Mouse (Mus musculus) MEL (cell line): ENCODE results near the gene Mmp21. TPM values are rescaled to one million over a fixed set of nuclear protein-coding genes. Genes with fewer than 3 reads are reported as not detected.

Source experiments
- DNase-seq: peaks from one replicate; pipeline ENCODE4 v3.0.0; 2011; ENCODE audit warnings: low read depth, low spot score
- H3K27ac ChIP-seq: 2 replicates; pipeline ENCODE4 v1.5.1; 2012; ENCODE audit warnings: low read depth, mild to moderate bottlenecking, control low read depth, low read length, moderate library complexity; ENCODE audit not compliant: control insufficient read depth
- H3K27me3 ChIP-seq, 2 experiments: fragments of 150-350 bp in 1 of 2; sonication (generic) in 1 of 2; 2 replicates each; pipeline ENCODE4 v1.6.1; 2012; ENCODE audit warnings: low read length in 2 of 2, mild to moderate bottlenecking in 2 of 2, improper control_type of control experiment in 1 of 2, moderate library complexity in 1 of 2; ENCODE audit not compliant: insufficient read depth in 2 of 2, control insufficient read depth in 1 of 2
- H3K36me3 ChIP-seq, 2 experiments: 2 replicates each; pipeline ENCODE4 v1.6.1; 2012 to 2014; ENCODE audit warnings: low read length in 2 of 2, improper control_type of control experiment in 1 of 2, inconsistent platforms in 1 of 2, mild to moderate bottlenecking in 1 of 2; ENCODE audit not compliant: insufficient read depth in 2 of 2, control insufficient read depth in 1 of 2
- H3K4me1 ChIP-seq, 2 experiments: fragments of 150-350 bp in 1 of 2; sonication (generic) in 1 of 2; 2 replicates each; pipeline ENCODE4 v1.6.1; 2012; ENCODE audit warnings: low read length in 2 of 2, improper control_type of control experiment in 1 of 2, mild to moderate bottlenecking in 1 of 2; ENCODE audit not compliant: insufficient read depth in 2 of 2, control insufficient read depth in 1 of 2
- H3K4me3 ChIP-seq, 2 experiments: fragments of 150-350 bp in 1 of 2; sonication (generic) in 1 of 2; 2 replicates each; pipeline ENCODE4 v1.5.1; 2012; ENCODE audit warnings: low read depth in 2 of 2, low read length in 2 of 2, mild to moderate bottlenecking in 2 of 2, moderate library complexity in 2 of 2, control low read depth in 1 of 2, improper control_type of control experiment in 1 of 2; ENCODE audit not compliant: control insufficient read depth in 1 of 2, insufficient read depth in 1 of 2
- H3K79me2 ChIP-seq: 2 replicates; pipeline ENCODE4 v1.6.1; 2012; ENCODE audit warnings: mild to moderate bottlenecking, low read length, moderate library complexity; ENCODE audit not compliant: control insufficient read depth, poor library complexity, insufficient read depth
- H3K9ac ChIP-seq: 2 replicates; pipeline ENCODE4 v1.6.1; 2012; ENCODE audit warnings: low read depth, mild to moderate bottlenecking, control low read depth, low read length, moderate library complexity; ENCODE audit not compliant: control insufficient read depth, poor library complexity, severe bottlenecking
- H3K9me3 ChIP-seq: fragments of 150-350 bp; sonication (generic); replicated peaks from 2 replicates; pipeline ENCODE4 v1.6.1; 2012; ENCODE audit warnings: mild to moderate bottlenecking, low read length, improper control_type of control experiment, moderate library complexity; ENCODE audit not compliant: insufficient read depth
- BHLHE40 ChIP-seq: IDR thresholded peaks from 2 replicates; pipeline ENCODE4 v1.6.1; 2012; ENCODE audit warnings: low read depth, mild to moderate bottlenecking, inconsistent platforms, low read length, improper control_type of control experiment, borderline replicate concordance
- CTCF ChIP-seq, 3 experiments: IDR thresholded peaks in 2 of 3; conservative IDR thresholded peaks in 1 of 3; 2 replicates each; pipeline ENCODE4 v1.5.1; 2011 to 2012; ENCODE audit warnings: low read length in 3 of 3, low read depth in 2 of 3, mild to moderate bottlenecking in 2 of 3, improper control_type of control experiment in 1 of 3, inconsistent platforms in 1 of 3, mixed read lengths in 1 of 3, moderate library complexity in 1 of 3; ENCODE audit not compliant: control insufficient read depth in 1 of 3, insufficient read depth in 1 of 3, poor library complexity in 1 of 3, severe bottlenecking in 1 of 3
- E2F4 ChIP-seq: IDR thresholded peaks from 2 replicates; pipeline ENCODE4 v1.6.1; 2011; ENCODE audit warnings: low read depth, low read length, improper control_type of control experiment, borderline replicate concordance
- ELF1 ChIP-seq: IDR thresholded peaks from 2 replicates; pipeline ENCODE4 v1.6.1; 2014; ENCODE audit warnings: low read depth, mild to moderate bottlenecking, inconsistent platforms, low read length, improper control_type of control experiment, moderate library complexity
- EP300 ChIP-seq, 2 experiments: IDR thresholded peaks; 2 replicates each; pipeline ENCODE4 v1.6.1; 2011; ENCODE audit warnings: improper control_type of control experiment in 2 of 2, low read length in 2 of 2, low read depth in 1 of 2, mild to moderate bottlenecking in 1 of 2
- ETS1 ChIP-seq: IDR thresholded peaks from 2 replicates; pipeline ENCODE4 v1.6.1; 2012; ENCODE audit warnings: low read depth, mild to moderate bottlenecking, inconsistent platforms, low read length, improper control_type of control experiment, moderate library complexity
- JUND ChIP-seq: IDR thresholded peaks from 2 replicates; pipeline ENCODE4 v1.6.1; 2011; ENCODE audit warnings: low read depth, mild to moderate bottlenecking, improper control_type of control experiment, low read length
- KAT2A ChIP-seq: conservative IDR thresholded peaks from 2 replicates; pipeline ENCODE4 v1.6.1; 2012; ENCODE audit warnings: low read depth, low read length, improper control_type of control experiment, inconsistent platforms
- MAZ ChIP-seq: IDR thresholded peaks from 2 replicates; pipeline ENCODE4 v1.6.1; 2012; ENCODE audit warnings: low read depth, mild to moderate bottlenecking, inconsistent platforms, low read length, improper control_type of control experiment
- MXI1 ChIP-seq: IDR thresholded peaks from 2 replicates; pipeline ENCODE4 v1.6.1; 2011; ENCODE audit warnings: mild to moderate bottlenecking, low read depth, low read length, improper control_type of control experiment
- MYB ChIP-seq: IDR thresholded peaks from 2 replicates; pipeline ENCODE4 v1.6.1; 2011; ENCODE audit warnings: mild to moderate bottlenecking, low read depth, low read length, improper control_type of control experiment
- NELFE ChIP-seq: IDR thresholded peaks from 2 replicates; pipeline ENCODE4 v1.6.1; 2011; ENCODE audit warnings: low read depth, low read length, improper control_type of control experiment
- NRF1 ChIP-seq: IDR thresholded peaks from 2 replicates; pipeline ENCODE4 v1.6.1; 2014; ENCODE audit warnings: low read depth, mild to moderate bottlenecking, inconsistent platforms, low read length, improper control_type of control experiment, moderate library complexity; ENCODE audit not compliant: poor library complexity, insufficient read depth, severe bottlenecking
- POLR2A ChIP-seq, 2 experiments: IDR thresholded peaks; 2 replicates each; pipeline ENCODE4 v1.6.1; 2011 to 2012; ENCODE audit warnings: low read length in 2 of 2, mild to moderate bottlenecking in 2 of 2, control low read depth in 1 of 2, improper control_type of control experiment in 1 of 2, low read depth in 1 of 2, moderate library complexity in 1 of 2; ENCODE audit not compliant: control insufficient read depth in 1 of 2, insufficient read depth in 1 of 2, poor library complexity in 1 of 2
- POLR2AphosphoS5 ChIP-seq: IDR thresholded peaks from 2 replicates; pipeline ENCODE4 v1.6.1; 2012; ENCODE audit warnings: low read depth, borderline replicate concordance, mild to moderate bottlenecking, inconsistent platforms, low read length, moderate library complexity, mixed read lengths
- RAD21 ChIP-seq: IDR thresholded peaks from 2 replicates; pipeline ENCODE4 v1.6.1; 2011; ENCODE audit warnings: mild to moderate bottlenecking, low read depth, low read length, improper control_type of control experiment
- RCOR1 ChIP-seq: IDR thresholded peaks from 2 replicates; pipeline ENCODE4 v1.6.1; 2012; ENCODE audit warnings: low read depth, mild to moderate bottlenecking, inconsistent platforms, low read length, improper control_type of control experiment
- SIN3A ChIP-seq: IDR thresholded peaks from 2 replicates; pipeline ENCODE4 v1.6.1; 2012; ENCODE audit warnings: low read length, improper control_type of control experiment, inconsistent platforms
- SMC3 ChIP-seq: IDR thresholded peaks from 2 replicates; pipeline ENCODE4 v1.6.1; 2011; ENCODE audit warnings: low read depth, low read length, improper control_type of control experiment
- TBP ChIP-seq: IDR thresholded peaks from 2 replicates; pipeline ENCODE4 v1.8.0; 2011; ENCODE audit warnings: low read depth, low read length, improper control_type of control experiment
- TCF12 ChIP-seq: IDR thresholded peaks from 2 replicates; pipeline ENCODE4 v1.6.1; 2014; ENCODE audit warnings: low read depth, mild to moderate bottlenecking, inconsistent platforms, low read length, improper control_type of control experiment, moderate library complexity
- UBTF ChIP-seq: IDR thresholded peaks from 2 replicates; pipeline ENCODE4 v1.6.1; 2012; ENCODE audit warnings: low read depth, mild to moderate bottlenecking, inconsistent platforms, low read length, improper control_type of control experiment, moderate library complexity, borderline replicate concordance; ENCODE audit not compliant: insufficient read depth
- USF1 ChIP-seq: IDR thresholded peaks from 2 replicates; pipeline ENCODE4 v1.6.1; 2014; ENCODE audit warnings: low read depth, mild to moderate bottlenecking, inconsistent platforms, low read length, improper control_type of control experiment, moderate library complexity
- USF2 ChIP-seq, 2 experiments: IDR thresholded peaks; 2 replicates each; pipeline ENCODE4 v1.6.1; 2011 to 2012; ENCODE audit warnings: improper control_type of control experiment in 2 of 2, low read length in 2 of 2, borderline replicate concordance in 1 of 2, inconsistent platforms in 1 of 2, low read depth in 1 of 2, mild to moderate bottlenecking in 1 of 2; ENCODE audit not compliant: insufficient read depth in 1 of 2
- ZC3H11A ChIP-seq: IDR thresholded peaks from 2 replicates; pipeline ENCODE4 v1.6.1; 2012; ENCODE audit warnings: low read depth, mild to moderate bottlenecking, inconsistent platforms, low read length, improper control_type of control experiment
- ZMIZ1 ChIP-seq: IDR thresholded peaks from 2 replicates; pipeline ENCODE4 v1.6.1; 2012; ENCODE audit warnings: low read depth, mild to moderate bottlenecking, inconsistent platforms, low read length, improper control_type of control experiment, moderate library complexity
- ZNF384 ChIP-seq: IDR thresholded peaks from 2 replicates; pipeline ENCODE4 v1.6.1; 2012; ENCODE audit warnings: low read depth, mild to moderate bottlenecking, inconsistent platforms, low read length, improper control_type of control experiment
- polyA plus RNA-seq, 2 experiments: library from polyadenylated mRNA; stranded (reverse) in 1 of 2; unstranded in 1 of 2; fragments of >175 nt in 1 of 2; fragments of >200 nt in 1 of 2; gene quantifications; 2 replicates each; pipeline versions ENCODE4 v1.2.1 to v1.2.4; 2012; ENCODE audit warnings: low replicate concordance in 2 of 2, low read depth in 1 of 2; ENCODE audit not compliant: insufficient read length in 2 of 2, insufficient read depth in 1 of 2, missing spikeins in 1 of 2
- total RNA-seq: library from RNA; depleted of rRNA; stranded (reverse); fragments of 300-350 nt; gene quantifications from 2 replicates; pipeline ENCODE4 v1.2.3, GENCODE M21; 2012; rRNA removed

The Mmp21 gene
- not detected in 2 replicates for total RNA-seq
- not detected for polyA plus RNA-seq

DNA sequence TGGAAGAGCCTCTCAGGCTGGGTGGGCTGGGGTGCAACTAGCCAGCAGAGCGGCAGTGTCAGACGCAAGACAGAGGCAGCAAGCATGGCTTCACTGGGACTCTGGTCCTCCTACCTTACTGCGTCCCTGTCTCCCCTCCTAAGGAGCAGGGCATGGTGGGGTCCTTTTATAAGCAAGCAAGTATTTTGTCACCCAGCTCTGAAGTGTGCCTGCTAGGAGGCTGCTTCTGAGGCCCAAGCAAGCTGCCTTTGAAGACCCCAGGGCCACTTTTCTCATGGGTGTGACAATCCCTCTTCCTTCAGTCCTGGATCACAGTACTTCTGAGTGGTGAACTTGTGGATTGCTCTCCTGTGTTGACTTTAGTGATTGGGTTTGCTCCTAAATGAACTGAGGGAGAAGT lies at the start of gene Mmp21:
Gene Mmp21 (minus strand): TSS at position 101 of the 400 bp plus-strand sequence.
- Histone ChIP-seq H3K4me1 (no peaks in the 10 kb centered on the region), H3K9me3 (no peaks in the 10 kb centered on the region), H3K4me3 (no peak within 1 kb of the TSS), H3K36me3 (no peaks in the 10 kb centered on the region), H3K27ac (no peak within 1 kb of the TSS), H3K9ac (no peak within 1 kb of the TSS), H3K27me3 (no peaks in the 10 kb centered on the region), H3K79me2 (no peaks in the 10 kb centered on the region)
- DNase-seq: no peak
- TF ChIP-seq ZC3H11A (no peak), TBP (no peak), ZNF384 (no peak), ZMIZ1 (no peak), BHLHE40 (no peak), POLR2AphosphoS5 (no peak), TCF12 (no peak), MAZ (no peak), EP300 (IDR thresholded peaks at IDR 0.05; ENCODE audit: low read depth in 1 of 2, low read length in 2 of 2) (no peak), POLR2A (IDR thresholded peaks at IDR 0.05; ENCODE audit: control insufficient read depth in 1 of 2, insufficient read depth in 1 of 2, low read depth in 1 of 2, low read length in 2 of 2, poor library complexity in 1 of 2) (no peak)

DNA sequence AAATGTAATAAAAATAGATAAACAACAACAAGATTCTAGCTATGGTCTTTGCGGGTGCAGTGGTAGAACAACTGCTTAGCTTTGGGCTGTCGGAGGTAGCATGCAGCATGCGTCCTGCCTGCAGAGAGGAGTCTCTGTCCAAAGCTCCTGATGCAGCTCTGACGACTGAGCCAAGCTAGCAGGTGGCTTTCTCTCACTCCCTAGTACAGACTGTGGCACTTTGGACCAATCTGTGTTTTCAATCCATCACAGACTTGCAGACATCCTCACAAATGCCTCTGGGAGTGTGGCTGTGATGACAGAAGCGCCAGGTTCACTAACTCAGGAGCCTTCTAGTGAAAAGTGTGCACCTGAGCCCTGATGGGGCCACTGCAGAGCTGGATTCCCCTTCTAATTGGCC lies 49.5 kb upstream of the Mmp21 start:
- H3K79me2 ChIP-seq: no peaks in the 10 kb centered on the region

DNA sequence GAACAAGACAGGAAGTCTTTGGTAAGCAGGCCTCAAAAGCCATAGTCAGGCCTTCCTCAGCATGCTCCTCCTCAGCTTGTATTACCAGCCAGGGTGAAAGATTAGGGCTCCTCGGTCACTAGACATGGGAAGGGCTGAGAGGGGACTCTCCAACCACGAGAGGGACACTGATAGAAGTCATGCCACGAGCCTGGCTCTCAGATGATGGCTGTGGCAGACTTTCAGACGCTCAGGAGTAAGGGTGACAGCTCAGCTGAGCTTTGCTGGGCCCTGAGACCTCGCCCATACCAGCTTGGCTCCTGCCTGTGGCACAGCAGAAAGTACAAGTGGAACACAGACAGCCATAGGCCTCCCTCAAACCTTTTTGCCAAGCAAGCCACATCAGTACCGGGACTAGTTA lies 47.2 kb upstream of the Mmp21 start:
- Histone ChIP-seq H3K27me3 (no peaks in the 10 kb centered on the region), H3K4me3 (no peak overlapping the region), H3K79me2 (no peaks in the 10 kb centered on the region), H3K9me3 (no peaks in the 10 kb centered on the region), H3K27ac (no peak overlapping the region), H3K9ac (no peak overlapping the region), H3K36me3 (no peaks in the 10 kb centered on the region), H3K4me1 (no peaks in the 10 kb centered on the region)
- no peak for DNase-seq
- no peak for TF ChIP-seq USF1
- TF ChIP-seq RCOR1: no peak
- no peak for TF ChIP-seq ZC3H11A
- TF ChIP-seq RAD21: no peak
- TF ChIP-seq JUND: no peak
- no peak for TF ChIP-seq UBTF
- TF ChIP-seq ZMIZ1: no peak
- TF ChIP-seq SMC3: no peak
- TF ChIP-seq ZNF384: no peak
- no peak for TF ChIP-seq BHLHE40
- TF ChIP-seq MAZ: no peak
- TF ChIP-seq CTCF (IDR thresholded peaks at IDR 0.05 in 2 of 3, conservative IDR thresholded peaks at IDR 0.05 in 1 of 3; ENCODE audit: control insufficient read depth in 1 of 3, insufficient read depth in 1 of 3, low read depth in 2 of 3, low read length in 3 of 3, poor library complexity in 1 of 3, severe bottlenecking in 1 of 3): no peak
- TF ChIP-seq MXI1: no peak
- TF ChIP-seq NELFE: no peak
- no peak for TF ChIP-seq POLR2A (IDR thresholded peaks at IDR 0.05; ENCODE audit: control insufficient read depth in 1 of 2, insufficient read depth in 1 of 2, low read depth in 1 of 2, low read length in 2 of 2, poor library complexity in 1 of 2)
- TF ChIP-seq NRF1: no peak
- no peak for TF ChIP-seq ETS1

More for the DNA sequence above, 49.5 kb upstream of the Mmp21 start:
- Histone ChIP-seq H3K9ac (no peak overlapping the region), H3K36me3 (no peaks in the 10 kb centered on the region), H3K4me3 (no peak overlapping the region), H3K4me1 (no peaks in the 10 kb centered on the region), H3K27me3 (no peaks in the 10 kb centered on the region), H3K9me3 (no peaks in the 10 kb centered on the region), H3K27ac (no peak overlapping the region)
- DNase-seq: no peak
- TF ChIP-seq KAT2A (no peak), MYB (no peak), EP300 (IDR thresholded peaks at IDR 0.05; ENCODE audit: low read depth in 1 of 2, low read length in 2 of 2) (no peak), E2F4 (no peak), UBTF (no peak), USF1 (no peak), RAD21 (no peak), USF2 (IDR thresholded peaks at IDR 0.05; ENCODE audit: borderline replicate concordance in 1 of 2, insufficient read depth in 1 of 2, low read depth in 1 of 2, low read length in 2 of 2) (no peak), ETS1 (no peak), MXI1 (no peak), ELF1 (no peak), SIN3A (no peak)
